Mouse (Mus musculus) limb, embryonic 15.5 days (tissue): ENCODE data around the gene Agbl4. TPM values are rescaled to one million over a fixed set of nuclear protein-coding genes. Genes with fewer than 3 reads are reported as not detected.

ENCODE experiments used
- ATAC-seq: fragments of 200-750 bp; cut with Nextera tagmentation; 2 replicates; pipeline ENCODE4 v1.8.0; 2017; ENCODE audit warnings: low read depth, moderate TSS enrichment; ENCODE audit not compliant: insufficient number of reproducible peaks, low FRiP score, low TSS enrichment
- H3K27ac ChIP-seq: fragments of 300-500 bp; sonication (generic); 2 replicates; pipeline ENCODE4 v1.5.1; 2015; ENCODE audit warnings: moderate library complexity, mild to moderate bottlenecking, inconsistent platforms
- H3K27me3 ChIP-seq: fragments of 300-500 bp; sonication (generic); 2 replicates; pipeline ENCODE4 v1.6.1; 2015; ENCODE audit warnings: inconsistent platforms
- H3K36me3 ChIP-seq: fragments of 300-500 bp; sonication (generic); 2 replicates; pipeline ENCODE4 v1.6.1; 2015; ENCODE audit warnings: inconsistent platforms
- H3K4me1 ChIP-seq: fragments of 300-500 bp; sonication (generic); 2 replicates; pipeline ENCODE4 v1.6.1; 2015; ENCODE audit warnings: inconsistent platforms
- H3K4me2 ChIP-seq: fragments of 300-500 bp; sonication (generic); 2 replicates; pipeline ENCODE4 v1.6.1; 2015; ENCODE audit warnings: mild to moderate bottlenecking, inconsistent platforms
- H3K4me3 ChIP-seq: fragments of 300-500 bp; sonication (generic); 2 replicates; pipeline ENCODE4 v1.5.1; 2015; ENCODE audit warnings: mild to moderate bottlenecking, inconsistent platforms
- H3K9ac ChIP-seq: fragments of 300-500 bp; sonication (generic); 2 replicates; pipeline ENCODE4 v1.6.1; 2015; ENCODE audit warnings: inconsistent platforms
- H3K9me3 ChIP-seq: fragments of 300-500 bp; sonication (generic); 2 replicates; pipeline ENCODE4 v1.6.1; 2016; ENCODE audit warnings: inconsistent platforms
- WGBS: fragments of 180-500 bp; shearing (Covaris S2); methylation state at CpG from one replicate; pipeline ENCODE4 v1.1.7; 2015; 5-methylcytosine and 5-hydroxymethylcytosine counted together
- polyA plus RNA-seq: library from polyadenylated mRNA; unstranded; fragments of >200 nt; fragmentation: Nextera tagmentation; extraction: Ambion mirVana; gene quantifications from 2 replicates; pipeline ENCODE4 v1.2.1, GENCODE M21; 2015

Agbl4 gene
- polyA plus RNA-seq, 1 experiment from 2014 or later: 0.17 TPM

DNA sequence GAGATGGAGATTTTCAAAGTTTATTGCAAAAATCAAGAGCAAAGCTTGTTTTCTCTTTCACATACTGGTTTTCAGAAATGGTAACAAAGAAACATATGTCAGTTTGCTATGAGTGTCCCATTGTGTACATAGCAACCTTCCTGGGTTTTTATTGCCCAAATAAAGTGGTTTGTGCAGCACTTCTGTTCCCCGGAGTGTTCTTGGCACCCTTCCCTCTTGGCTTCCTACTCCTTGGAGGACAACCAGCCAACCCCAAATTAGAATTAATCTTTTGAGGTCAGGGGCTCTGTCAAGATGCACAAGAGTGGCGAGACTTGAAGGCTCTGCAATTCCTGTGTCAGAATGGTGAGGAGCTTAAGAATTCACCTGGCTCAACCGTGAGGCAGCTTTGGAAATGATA, 1266.7 kb downstream of the Agbl4 start:
- Histone ChIP-seq H3K27ac (0 out of 2 replicates have a peak overlapping the region, but pooled peaks have one; percentile 33), H3K4me1 (peaks cover 9% of the 10 kb centered on the region), H3K4me2 (no peak overlapping the region), H3K9me3 (no peaks in the 10 kb centered on the region), H3K36me3 (no peaks in the 10 kb centered on the region), H3K4me3 (no peak overlapping the region), H3K9ac (no peak overlapping the region), H3K27me3 (no peaks in the 10 kb centered on the region)
- ATAC-seq: no peak
- WGBS: 34% methylated on average over 3 of the region's 3 CpGs

- Histone ChIP-seq H3K27ac (no peak overlapping the region), H3K4me1 (peaks cover 20% of the 10 kb centered on the region), H3K4me2 (no peak overlapping the region), H3K9me3 (no peaks in the 10 kb centered on the region), H3K4me3 (no peak overlapping the region), H3K9ac (no peak overlapping the region), H3K27me3 (no peaks in the 10 kb centered on the region), H3K36me3 (no peaks in the 10 kb centered on the region)
- ATAC-seq: no peak
- WGBS: 76% methylated on average over 1 of the region's 1 CpGs
Measured at GRCm38 (mm10) chr4:111666713-111667112, 1269.3 kb downstream of the Agbl4 start.

DNA sequence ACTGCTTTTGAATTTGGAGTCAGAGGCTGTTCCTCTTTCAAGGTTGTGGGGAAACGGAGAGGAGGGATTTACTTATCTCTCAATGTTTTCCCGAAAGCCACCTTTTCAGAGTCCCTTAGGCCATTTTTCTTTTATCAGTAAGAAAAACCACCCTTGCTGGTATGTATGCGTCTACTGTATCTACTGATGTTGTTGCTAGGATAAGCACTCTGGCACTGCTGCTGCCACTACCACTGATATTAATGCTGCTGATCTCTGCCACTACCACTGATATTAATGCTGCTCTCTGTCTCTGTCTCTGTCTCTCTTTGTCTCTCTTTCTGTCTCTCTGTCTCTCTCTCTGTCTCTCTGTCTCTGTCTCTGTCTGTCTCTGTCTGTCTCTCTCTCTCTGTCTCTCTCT, 1271.9 kb downstream of the Agbl4 start:
- no peak overlapping the region for H3K4me3 ChIP-seq
- no peak overlapping the region for H3K9ac ChIP-seq
- H3K36me3 ChIP-seq: no peaks in the 10 kb centered on the region
- H3K9me3 ChIP-seq: no peaks in the 10 kb centered on the region
- H3K4me2 ChIP-seq: no peak overlapping the region
- no peaks in the 10 kb centered on the region for H3K27me3 ChIP-seq
- H3K4me1 ChIP-seq: peaks cover 11% of the 10 kb centered on the region; the same call in 1 of the 2 replicates
- H3K27ac ChIP-seq: no peak overlapping the region
- no peak for ATAC-seq
- WGBS: 83% methylated on average over 3 of the region's 3 CpGs

GRCm38 (mm10) chr4:111670566-111671421, 1273.3 kb downstream of the Agbl4 start:
- Histone ChIP-seq H3K4me3 (no peak overlapping the region), H3K27ac (peak overlapping the region; percentile 60), H3K4me1 (peaks cover 11% of the 10 kb centered on the region; the same call in 1 of the 2 replicates), H3K4me2 (no peak overlapping the region), H3K9ac (no peak overlapping the region), H3K36me3 (no peaks in the 10 kb centered on the region), H3K9me3 (no peaks in the 10 kb centered on the region), H3K27me3 (no peaks in the 10 kb centered on the region)
- WGBS: 20% methylated on average over 12 of the region's 12 CpGs
- ATAC-seq: peak; percentile 44; the same call in 1 of the 2 replicates

- Histone ChIP-seq H3K4me2 (no peak overlapping the region), H3K27ac (peak overlapping the region; percentile 60; the same call in 1 of the 2 replicates), H3K36me3 (no peaks in the 10 kb centered on the region), H3K27me3 (no peaks in the 10 kb centered on the region), H3K4me3 (no peak overlapping the region), H3K4me1 (peaks cover 11% of the 10 kb centered on the region; the same call in 1 of the 2 replicates), H3K9ac (no peak overlapping the region), H3K9me3 (no peaks in the 10 kb centered on the region)
- WGBS: 37% methylated on average over 4 of the region's 4 CpGs
- ATAC-seq: peak; percentile 35; the same call in 1 of the 2 replicates
Measured at GRCm38 (mm10) chr4:111671440-111671839, 1274.0 kb downstream of the Agbl4 start.

DNA sequence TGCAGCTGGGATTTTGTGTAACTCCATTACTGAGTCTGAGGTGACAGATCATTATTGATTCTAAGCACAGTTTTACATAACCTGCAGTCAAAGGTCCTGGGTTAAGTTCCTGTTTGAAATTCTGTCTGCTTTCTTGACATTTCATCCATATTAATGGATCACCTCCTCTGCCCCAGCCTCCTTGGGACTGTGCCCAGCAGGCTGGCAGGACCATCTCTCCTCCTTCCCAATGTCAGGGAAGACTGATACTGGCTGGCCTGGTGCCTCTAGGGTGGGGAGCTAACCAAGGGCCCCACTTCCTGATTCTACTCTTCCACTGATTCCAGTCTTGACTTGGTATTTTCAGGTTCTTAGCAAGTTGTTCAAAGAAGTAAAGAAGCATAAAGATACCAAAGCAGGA, 1276.4 kb downstream of the Agbl4 start:
- Histone ChIP-seq H3K9me3 (no peaks in the 10 kb centered on the region), H3K4me2 (no peak overlapping the region), H3K36me3 (no peaks in the 10 kb centered on the region), H3K27ac (no peak overlapping the region), H3K4me3 (no peak overlapping the region), H3K9ac (no peak overlapping the region), H3K27me3 (no peaks in the 10 kb centered on the region), H3K4me1 (peaks cover 11% of the 10 kb centered on the region; the same call in 1 of the 2 replicates)
- no peak for ATAC-seq

DNA sequence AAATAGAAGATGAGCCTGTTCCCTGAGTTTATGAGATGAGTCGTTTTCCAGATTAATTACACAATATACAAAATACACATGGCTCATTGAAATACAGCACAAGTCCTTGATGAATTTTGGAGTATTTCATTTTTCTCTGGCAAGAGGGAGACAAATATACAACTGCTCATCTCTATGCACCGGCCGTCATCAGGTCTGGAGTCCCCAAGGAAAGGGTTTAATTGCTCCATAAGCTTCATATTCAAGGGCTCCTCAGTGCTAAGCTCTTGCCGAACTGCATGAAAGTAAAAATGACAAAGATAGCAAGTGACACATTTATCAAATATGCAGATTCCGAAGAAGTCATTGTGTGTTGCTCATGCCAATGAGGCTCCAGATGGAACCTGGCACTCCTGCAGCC, 1284.5 kb downstream of the Agbl4 start:
- no peak overlapping the region for H3K9ac ChIP-seq
- H3K4me3 ChIP-seq: no peak overlapping the region
- WGBS: 85% methylated on average over 5 of the region's 5 CpGs

GRCm38 (mm10) chr4:111682793-111683192, 1285.3 kb downstream of the Agbl4 start:
- Histone ChIP-seq H3K27me3 (no peaks in the 10 kb centered on the region), H3K4me1 (peaks cover 3% of the 10 kb centered on the region), H3K36me3 (no peaks in the 10 kb centered on the region), H3K27ac (no peak overlapping the region), H3K9ac (no peak overlapping the region), H3K4me2 (no peak overlapping the region), H3K4me3 (no peak overlapping the region), H3K9me3 (no peaks in the 10 kb centered on the region)
- no peak for ATAC-seq
- 80% methylated on average over 3 of the region's 3 CpGs for WGBS

More for the DNA sequence above, 1284.5 kb downstream of the Agbl4 start:
- no peak for ATAC-seq
- Histone ChIP-seq H3K4me2 (no peak overlapping the region), H3K27me3 (no peaks in the 10 kb centered on the region), H3K4me1 (no peaks in the 10 kb centered on the region), H3K9me3 (no peaks in the 10 kb centered on the region), H3K27ac (no peak overlapping the region), H3K36me3 (no peaks in the 10 kb centered on the region)

- H3K9ac ChIP-seq: no peak overlapping the region
- ATAC-seq: no peak
- H3K27ac ChIP-seq: no peak overlapping the region
- no peaks in the 10 kb centered on the region for H3K36me3 ChIP-seq
- no peak overlapping the region for H3K4me2 ChIP-seq
- no peaks in the 10 kb centered on the region for H3K27me3 ChIP-seq
- H3K4me1 ChIP-seq: peaks cover 3% of the 10 kb centered on the region
- WGBS: 45% methylated on average over 5 of the region's 5 CpGs
- no peak overlapping the region for H3K4me3 ChIP-seq
- no peaks in the 10 kb centered on the region for H3K9me3 ChIP-seq
Measured at GRCm38 (mm10) chr4:111683843-111684242, 1286.4 kb downstream of the Agbl4 start.

GRCm38 (mm10) chr4:111685951-111686350, 1288.5 kb downstream of the Agbl4 start:
- Histone ChIP-seq H3K9ac (no peak overlapping the region), H3K4me1 (peaks cover 12% of the 10 kb centered on the region), H3K4me2 (no peak overlapping the region), H3K4me3 (no peak overlapping the region), H3K27ac (no peak overlapping the region), H3K9me3 (no peaks in the 10 kb centered on the region), H3K36me3 (no peaks in the 10 kb centered on the region), H3K27me3 (no peaks in the 10 kb centered on the region)
- no peak for ATAC-seq
- 74% methylated on average over 2 of the region's 2 CpGs for WGBS

- Histone ChIP-seq H3K4me3 (no peak overlapping the region), H3K4me1 (peaks cover 20% of the 10 kb centered on the region), H3K4me2 (peak overlapping the region; percentile 24; the same call in 1 of the 2 replicates), H3K9ac (no peak overlapping the region), H3K36me3 (no peaks in the 10 kb centered on the region), H3K9me3 (no peaks in the 10 kb centered on the region), H3K27ac (no peak overlapping the region), H3K27me3 (no peaks in the 10 kb centered on the region)
- 6% methylated on average over 9 of the region's 9 CpGs for WGBS
- no peak for ATAC-seq
Measured at GRCm38 (mm10) chr4:111686951-111687350, 1289.5 kb downstream of the Agbl4 start.

- Histone ChIP-seq H3K9ac (no peak overlapping the region), H3K4me3 (no peak overlapping the region), H3K4me1 (peaks cover 20% of the 10 kb centered on the region), H3K36me3 (no peaks in the 10 kb centered on the region), H3K9me3 (no peaks in the 10 kb centered on the region), H3K4me2 (peak overlapping the region; percentile 34; the same call in 1 of the 2 replicates), H3K27ac (peak overlapping the region; percentile 40; the same call in 1 of the 2 replicates), H3K27me3 (no peaks in the 10 kb centered on the region)
- WGBS: 15% methylated on average over 6 of the region's 6 CpGs
- ATAC-seq: no peak
Measured at GRCm38 (mm10) chr4:111687613-111688012, 1290.2 kb downstream of the Agbl4 start.
